Mouse (Mus musculus) hindbrain, embryonic 13.5 days (tissue): Measurements from ENCODE around the gene Il10. TPM values are rescaled to one million over a fixed set of nuclear protein-coding genes. Genes with fewer than 3 reads are reported as not detected.
"Not testable (repeated sequence)": the region's sequence is repeated elsewhere in the genome, so short reads cannot be mapped to it uniquely, and the experiment has no call there.

Source experiments
- ATAC-seq: fragments of 200-750 bp; cut with Nextera tagmentation; 2 replicates; pipeline ENCODE4 v1.8.0; 2017; ENCODE audit warnings: moderate TSS enrichment; ENCODE audit not compliant: low FRiP score
- H3K27ac ChIP-seq: fragments of 300-500 bp; sonication (generic); 2 replicates; pipeline ENCODE4 v1.5.1; 2015; ENCODE audit warnings: inconsistent platforms, mild to moderate bottlenecking, moderate library complexity
- H3K27me3 ChIP-seq: fragments of 300-500 bp; sonication (generic); 2 replicates; pipeline ENCODE4 v1.6.1; 2015; ENCODE audit warnings: mild to moderate bottlenecking, inconsistent platforms
- H3K36me3 ChIP-seq: fragments of 300-500 bp; sonication (generic); 2 replicates; pipeline ENCODE4 v1.6.1; 2015; ENCODE audit warnings: mild to moderate bottlenecking, inconsistent platforms
- H3K4me1 ChIP-seq: fragments of 300-500 bp; sonication (generic); replicated peaks from 2 replicates; pipeline ENCODE4 v1.6.1; 2015; ENCODE audit warnings: inconsistent platforms
- H3K4me2 ChIP-seq: fragments of 300-500 bp; sonication (generic); 2 replicates; pipeline ENCODE4 v1.6.1; 2015; ENCODE audit warnings: inconsistent platforms, mild to moderate bottlenecking, moderate library complexity
- H3K4me3 ChIP-seq: fragments of 300-500 bp; sonication (generic); 2 replicates; pipeline ENCODE4 v1.5.1; 2015; ENCODE audit warnings: mild to moderate bottlenecking, inconsistent platforms
- H3K9ac ChIP-seq: fragments of 300-500 bp; sonication (generic); 2 replicates; pipeline ENCODE4 v1.6.1; 2015; ENCODE audit warnings: mild to moderate bottlenecking, inconsistent platforms
- H3K9me3 ChIP-seq: fragments of 300-500 bp; sonication (generic); 2 replicates; pipeline ENCODE4 v1.6.1; 2016; ENCODE audit warnings: inconsistent platforms
- WGBS: fragments of 180-500 bp; shearing (Covaris S2); methylation state at CpG from one replicate; pipeline ENCODE4 v1.1.7; 2015; 5-methylcytosine and 5-hydroxymethylcytosine counted together
- polyA plus RNA-seq: library from polyadenylated mRNA; unstranded; fragments of >200 nt; fragmentation: Nextera tagmentation; extraction: Ambion mirVana; gene quantifications from 2 replicates; pipeline ENCODE4 v1.2.1, GENCODE M21; 2015

The Il10 gene
- polyA plus RNA-seq, 1 experiment from 2014 or later = not detected

- Histone ChIP-seq H3K4me2 (no peak overlapping the region), H3K4me3 (no peak overlapping the region), H3K4me1 (no peaks in the 10 kb centered on the region), H3K36me3 (no peaks in the 10 kb centered on the region), H3K9me3 (no peaks in the 10 kb centered on the region), H3K27ac (no peak overlapping the region), H3K27me3 (no peaks in the 10 kb centered on the region), H3K9ac (no peak overlapping the region)
- no peak for ATAC-seq
- WGBS = 84% methylated on average over 11 of the region's 11 CpGs
These were observed 2.4 kb downstream of the Il10 start for GRCm38 (mm10) chr1:131021900-131022590.

- WGBS = 72% methylated on average over 5 of the region's 5 CpGs
- no peak overlapping the region for H3K27ac ChIP-seq
- H3K36me3 ChIP-seq = no peaks in the 10 kb centered on the region
- H3K27me3 ChIP-seq = no peaks in the 10 kb centered on the region
- H3K9me3 ChIP-seq = no peaks in the 10 kb centered on the region
- H3K4me3 ChIP-seq = no peak overlapping the region
- no peak for ATAC-seq
- no peaks in the 10 kb centered on the region for H3K4me1 ChIP-seq
- no peak overlapping the region for H3K4me2 ChIP-seq
- H3K9ac ChIP-seq = no peak overlapping the region
These were observed 3.1 kb downstream of the Il10 start for GRCm38 (mm10) chr1:131022591-131023249.

GRCm38 (mm10) chr1:131023250-131023858 lies 3.7 kb downstream of the Il10 start:
- not testable (repeated sequence) for ATAC-seq, H3K9ac ChIP-seq, H3K9me3 ChIP-seq, H3K4me3 ChIP-seq, H3K27ac ChIP-seq, H3K36me3 ChIP-seq, H3K27me3 ChIP-seq, H3K4me2 ChIP-seq, H3K4me1 ChIP-seq
- 92% methylated on average over 4 of the region's 4 CpGs for WGBS

DNA sequence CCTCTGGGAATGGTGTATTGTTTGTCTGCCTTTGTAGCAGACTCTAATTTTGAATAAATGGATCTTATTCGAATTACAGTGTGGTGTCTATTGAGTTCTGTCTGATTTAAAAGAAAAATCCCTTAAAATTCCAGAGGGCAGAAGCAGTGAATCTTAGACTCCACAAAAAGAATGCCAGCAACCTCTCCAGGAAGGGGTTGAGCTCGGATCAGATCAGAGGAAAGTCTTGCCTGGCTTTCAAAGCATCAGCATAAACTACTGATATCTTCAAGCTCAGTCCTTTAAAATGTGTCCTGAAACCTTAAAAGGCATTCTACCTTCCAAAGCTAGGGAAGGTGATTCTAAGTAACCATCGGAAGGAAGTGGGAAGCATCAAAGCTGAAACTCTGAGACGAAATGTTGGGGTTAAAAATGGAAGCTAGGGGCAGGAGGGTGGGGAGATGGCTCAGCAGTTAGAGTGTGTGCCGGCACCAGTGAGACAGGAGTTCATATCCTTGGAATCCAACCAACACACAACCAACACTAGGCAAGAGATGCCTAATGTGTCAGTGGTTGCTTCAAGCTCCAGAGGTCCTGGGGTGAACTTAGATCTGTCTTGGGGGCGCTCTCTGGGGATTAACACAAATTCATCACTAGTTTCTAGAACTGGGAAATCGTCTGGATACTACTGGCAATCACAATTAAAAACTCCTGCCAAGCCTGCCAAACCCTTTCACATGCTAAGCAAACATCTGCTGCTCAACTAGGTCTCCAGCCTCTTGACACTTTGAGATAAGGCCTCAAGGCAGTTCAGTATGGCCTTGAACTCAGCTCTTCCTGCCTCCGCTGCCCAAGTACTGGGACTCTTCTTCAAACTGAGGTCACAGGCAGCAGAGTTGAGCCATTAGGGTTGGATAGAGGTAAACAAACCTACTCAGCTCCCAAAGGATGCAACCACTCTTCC lies 5.5 kb downstream of the Il10 start:
- no peak overlapping the region for H3K9ac ChIP-seq
- no peak for ATAC-seq
- H3K4me3 ChIP-seq = no peak overlapping the region
- H3K27ac ChIP-seq = no peak overlapping the region
- no peaks in the 10 kb centered on the region for H3K27me3 ChIP-seq
- H3K4me1 ChIP-seq = no peaks in the 10 kb centered on the region
- no peaks in the 10 kb centered on the region for H3K36me3 ChIP-seq
- H3K4me2 ChIP-seq = no peak overlapping the region
- 82% methylated on average over 8 of the region's 8 CpGs for WGBS
- H3K9me3 ChIP-seq = no peaks in the 10 kb centered on the region

- Histone ChIP-seq H3K9ac (no peak overlapping the region), H3K4me1 (no peaks in the 10 kb centered on the region), H3K4me2 (no peak overlapping the region), H3K27me3 (no peaks in the 10 kb centered on the region), H3K9me3 (no peaks in the 10 kb centered on the region), H3K27ac (no peak overlapping the region), H3K36me3 (no peaks in the 10 kb centered on the region), H3K4me3 (no peak overlapping the region)
- no peak for ATAC-seq
- WGBS = 92% methylated on average over 3 of the region's 4 CpGs
These were observed 6.2 kb downstream of the Il10 start for GRCm38 (mm10) chr1:131025843-131026190.

DNA sequence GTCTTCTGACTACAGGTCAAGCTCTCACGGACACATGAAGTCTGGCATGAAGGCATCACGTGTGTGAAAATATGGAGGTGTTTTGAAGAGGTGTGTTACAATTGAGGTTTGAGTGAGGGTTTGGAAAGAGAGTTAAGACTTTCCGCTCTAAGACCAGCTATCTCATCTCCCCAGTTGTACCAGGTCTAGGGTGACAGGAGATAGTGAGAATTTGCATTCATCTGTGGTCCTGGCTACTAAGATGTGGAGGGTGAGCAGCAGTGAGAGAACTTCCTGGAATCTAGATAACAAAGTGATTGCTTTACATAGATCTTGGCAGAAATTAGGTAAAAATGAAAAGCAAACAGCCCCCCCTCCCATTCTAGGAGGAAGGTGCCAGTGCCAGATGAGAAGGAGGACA lies 9.6 kb downstream of the Il10 start:
- 95% methylated on average over 3 of the region's 3 CpGs for WGBS
- no peak overlapping the region for H3K4me2 ChIP-seq
- no peak overlapping the region for H3K27ac ChIP-seq
- no peak overlapping the region for H3K4me3 ChIP-seq
- no peaks in the 10 kb centered on the region for H3K4me1 ChIP-seq
- ATAC-seq = no peak
- H3K9me3 ChIP-seq = no peaks in the 10 kb centered on the region
- H3K36me3 ChIP-seq = no peaks in the 10 kb centered on the region
- no peaks in the 10 kb centered on the region for H3K27me3 ChIP-seq
- H3K9ac ChIP-seq = no peak overlapping the region

DNA sequence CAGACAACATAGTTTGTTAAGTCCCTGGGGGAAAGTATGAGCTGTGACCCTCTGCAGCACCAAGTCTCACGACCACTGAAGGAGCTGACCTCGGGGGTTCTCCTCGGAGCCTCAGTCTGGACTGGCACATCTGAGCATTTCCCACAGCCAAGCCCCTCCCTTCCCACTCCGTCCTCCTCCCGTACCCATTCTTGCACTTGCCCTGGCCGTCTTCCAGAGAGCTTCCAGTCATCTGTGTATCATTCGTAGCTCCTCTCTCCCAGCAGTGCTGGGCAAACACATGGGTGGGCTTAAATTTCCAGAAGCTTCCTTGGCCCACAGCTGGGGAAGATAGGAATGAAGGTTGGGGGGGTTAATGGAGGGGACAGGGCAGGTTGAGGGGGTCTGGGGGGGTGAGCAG lies 10.6 kb downstream of the Il10 start:
- Histone ChIP-seq H3K4me2 (no peak overlapping the region), H3K9ac (no peak overlapping the region), H3K4me1 (no peaks in the 10 kb centered on the region), H3K27me3 (no peaks in the 10 kb centered on the region), H3K36me3 (no peaks in the 10 kb centered on the region), H3K27ac (no peak overlapping the region), H3K4me3 (no peak overlapping the region), H3K9me3 (no peaks in the 10 kb centered on the region)
- WGBS = 55% methylated on average over 7 of the region's 7 CpGs
- no peak for ATAC-seq

DNA sequence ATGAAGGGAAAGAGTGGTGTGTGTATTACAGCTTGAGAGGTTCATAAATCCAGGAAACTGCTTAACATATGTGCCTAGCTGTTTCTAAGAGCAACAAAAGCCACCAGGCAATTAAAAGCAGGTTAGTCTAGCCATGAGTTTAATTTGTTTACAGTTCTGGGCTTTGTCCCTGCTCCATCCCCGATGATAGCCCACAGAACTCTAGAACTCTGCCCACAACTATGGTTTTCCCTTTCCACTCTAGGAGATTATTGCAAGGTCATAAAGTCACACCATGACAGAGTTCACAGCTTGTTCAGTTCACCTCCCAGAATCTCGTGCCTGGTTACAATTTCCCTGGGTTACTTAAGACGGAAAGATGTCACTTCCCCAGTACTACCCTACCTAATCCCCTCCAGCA lies 11.6 kb downstream of the Il10 start:
- H3K36me3 ChIP-seq = no peaks in the 10 kb centered on the region
- H3K4me3 ChIP-seq = no peak overlapping the region
- H3K27me3 ChIP-seq = no peaks in the 10 kb centered on the region
- H3K4me2 ChIP-seq = no peak overlapping the region
- no peaks in the 10 kb centered on the region for H3K4me1 ChIP-seq
- no peak overlapping the region for H3K27ac ChIP-seq
- ATAC-seq = no peak
- no peaks in the 10 kb centered on the region for H3K9me3 ChIP-seq
- whole genome bisulfite sequencing = 65% methylated on average over 3 of the region's 3 CpGs
- no peak overlapping the region for H3K9ac ChIP-seq

- Histone ChIP-seq H3K27ac (no peak overlapping the region), H3K4me1 (no peaks in the 10 kb centered on the region), H3K27me3 (no peaks in the 10 kb centered on the region), H3K4me3 (no peak overlapping the region), H3K9me3 (peaks cover 6% of the 10 kb centered on the region; the same call in 1 of the 2 replicates), H3K4me2 (no peak overlapping the region), H3K36me3 (no peaks in the 10 kb centered on the region), H3K9ac (no peak overlapping the region)
- no peak for ATAC-seq
- 91% methylated on average over 5 of the region's 5 CpGs for WGBS
These were observed 18.4 kb downstream of the Il10 start for GRCm38 (mm10) chr1:131038001-131038400.

GRCm38 (mm10) chr1:131038415-131039017 lies 18.9 kb downstream of the Il10 start:
- Histone ChIP-seq H3K9me3 (peaks cover 6% of the 10 kb centered on the region; the same call in 1 of the 2 replicates), H3K27me3 (no peaks in the 10 kb centered on the region), H3K9ac (no peak overlapping the region), H3K4me1 (no peaks in the 10 kb centered on the region), H3K27ac (no peak overlapping the region), H3K36me3 (no peaks in the 10 kb centered on the region), H3K4me3 (no peak overlapping the region), H3K4me2 (no peak overlapping the region)
- WGBS = 90% methylated on average over 10 of the region's 10 CpGs
- no peak for ATAC-seq

- H3K9me3 ChIP-seq = peaks cover 6% of the 10 kb centered on the region; the same call in 1 of the 2 replicates
- no peak overlapping the region for H3K27ac ChIP-seq
- ATAC-seq = no peak
- no peak overlapping the region for H3K4me3 ChIP-seq
- H3K9ac ChIP-seq = no peak overlapping the region
- no peaks in the 10 kb centered on the region for H3K36me3 ChIP-seq
- WGBS = 94% methylated on average over 5 of the region's 5 CpGs
- no peaks in the 10 kb centered on the region for H3K4me1 ChIP-seq
- no peaks in the 10 kb centered on the region for H3K27me3 ChIP-seq
- no peak overlapping the region for H3K4me2 ChIP-seq
These were observed 19.8 kb downstream of the Il10 start for GRCm38 (mm10) chr1:131039479-131039878.

DNA sequence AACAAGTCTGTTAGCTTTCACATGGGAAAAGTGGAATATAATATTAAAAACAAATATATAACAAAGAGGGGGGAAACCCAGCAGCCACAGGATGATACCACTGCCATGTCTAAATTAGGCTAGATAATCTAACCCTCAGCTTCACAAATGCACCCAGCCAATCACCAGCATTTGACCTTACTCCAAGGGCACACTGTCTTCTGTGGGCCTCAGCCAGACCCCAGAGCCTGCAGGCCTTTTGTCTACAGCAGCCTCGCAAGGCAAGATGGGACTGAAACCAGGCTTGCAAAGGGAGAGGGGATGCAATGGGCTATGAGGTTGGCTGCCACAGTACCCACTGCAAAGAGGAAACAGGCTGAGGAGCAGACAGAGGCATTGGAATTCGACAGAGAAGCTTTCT lies 22.6 kb downstream of the Il10 start:
- WGBS = 57% methylated on average over 2 of the region's 2 CpGs
- H3K36me3 ChIP-seq = no peaks in the 10 kb centered on the region
- H3K27ac ChIP-seq = no peak overlapping the region
- H3K4me2 ChIP-seq = no peak overlapping the region
- no peak overlapping the region for H3K4me3 ChIP-seq
- H3K9ac ChIP-seq = no peak overlapping the region
- no peak for ATAC-seq
- H3K27me3 ChIP-seq = no peaks in the 10 kb centered on the region
- no peaks in the 10 kb centered on the region for H3K4me1 ChIP-seq
- peaks cover 6% of the 10 kb centered on the region; the same call in 1 of the 2 replicates for H3K9me3 ChIP-seq
